Mouse (Mus musculus) embryonic fibroblast, embryonic 13.5 days (primary cell): ENCODE measurements around the gene Cd9.

Experiments used
- CTCF ChIP-seq: IDR thresholded peaks from 2 replicates; pipeline ENCODE4 v1.5.1; 2011; ENCODE audit warnings: mild to moderate bottlenecking, control low read depth, low read length, moderate library complexity, borderline replicate concordance; ENCODE audit not compliant: insufficient read depth
- POLR2A ChIP-seq: IDR thresholded peaks from 2 replicates; pipeline ENCODE4 v1.6.1; 2011; ENCODE audit warnings: low read depth, mild to moderate bottlenecking, control low read depth, low read length, moderate library complexity

- TF ChIP-seq CTCF: no peak
- no peak for TF ChIP-seq POLR2A
Observed at GRCm38 (mm10) chr6:125436753-125437152, 57.8 kb downstream of the Cd9 start.
